ENCODE assay signal across 8 mouse cellular contexts in genomic region chr2:32881723-32882122, GRCm38 (mm10). TPM values are rescaled to one million over a fixed set of nuclear protein-coding genes. Genes with fewer than 3 reads are reported as not detected.
A peak's percentile ranks its signal among the peaks of the same experiment; 100 is the strongest.
DNase-seq lines count a peak whose midpoint lies in the region; ATAC-seq and TF ChIP-seq lines count a peak whose summit lies in the region.

No protein-coding gene starts in this region.

- H3K4me1 ChIP-seq in forebrain, embryonic 13.5 days = peaks cover 49% of the 10 kb centered on the region
- H3K4me1 ChIP-seq in forebrain, embryonic 16.5 days (replicated peaks; ENCODE audit: control insufficient read depth, insufficient read depth, low read length) = peaks cover 44% of the 10 kb centered on the region
- H3K4me1 ChIP-seq in liver, adult 2 months (ENCODE audit: control insufficient read depth, insufficient read depth, low read length) = peaks cover 2% of the 10 kb centered on the region; the same call in 1 of the 2 replicates

- no peak for TF ChIP-seq POLR2A in liver, adult 2 months (IDR thresholded peaks at IDR 0.05; ENCODE audit: extremely low read depth, insufficient read depth, low read length)

- H3K36me3 ChIP-seq in forebrain, embryonic 13.5 days (ENCODE audit: poor library complexity, severe bottlenecking) = no peaks in the 10 kb centered on the region
- no peaks in the 10 kb centered on the region for H3K36me3 ChIP-seq in forebrain, embryonic 16.5 days (ENCODE audit: control insufficient read depth, insufficient read depth)
- H3K36me3 ChIP-seq in liver, adult 2 months (ENCODE audit: control insufficient read depth, insufficient read depth, low read length) = no peaks in the 10 kb centered on the region

- ATAC-seq in forebrain, embryonic 13.5 days = no peak
- no peak for ATAC-seq in forebrain, embryonic 16.5 days

- H3K79me2 ChIP-seq in liver, adult 2 months (ENCODE audit: control insufficient read depth, insufficient read depth, low read length) = no peaks in the 10 kb centered on the region; the same call in 1 of the 2 replicates

- peak; percentile 73 for DNase-seq in adrenal gland, postnatal 25 days
- peak; percentile 65 to 79 for DNase-seq in gastrocnemius, postnatal 36 days
- DNase-seq in induced T-regulatory cell, adult 2 months (ENCODE audit: low read depth) = peak; percentile 74
- DNase-seq in liver, adult 2 months (ENCODE audit: extremely low read depth, low read depth, low spot score) = peak; percentile 31
- DNase-seq in natural killer cell, adult 2 months (ENCODE audit: low spot score in 2 of 2) = peak; percentile 74 to 83
- no peak for DNase-seq in layer of hippocampus, postnatal 25 days (ENCODE audit: extremely low spot score in 1 of 2, low spot score in 1 of 2)

- no peak for TF ChIP-seq CTCF in liver, adult 2 months (IDR thresholded peaks at IDR 0.05; ENCODE audit: low read depth, low read length)

- H3K4me2 ChIP-seq in forebrain, embryonic 13.5 days = no peak overlapping the region
- no peak overlapping the region for H3K4me2 ChIP-seq in forebrain, embryonic 16.5 days (ENCODE audit: low read length)

- intact Hi-C loops in gastrocnemius, postnatal 36 days (cut with DNase I) = no loop called here

- no peak overlapping the region for H3K27ac ChIP-seq in forebrain, embryonic 13.5 days
- no peak overlapping the region for H3K27ac ChIP-seq in forebrain, embryonic 16.5 days (ENCODE audit: low read length)
- peak overlapping the region; percentile 49 for H3K27ac ChIP-seq in liver, adult 2 months (replicated peaks; ENCODE audit: insufficient read depth, low read depth, low read length)

- no peak overlapping the region for H3K4me3 ChIP-seq in forebrain, embryonic 13.5 days
- no peak overlapping the region for H3K4me3 ChIP-seq in forebrain, embryonic 16.5 days (replicated peaks; ENCODE audit: low read length)
- no peak overlapping the region for H3K4me3 ChIP-seq in liver, adult 2 months (ENCODE audit: insufficient read depth, low read depth, low read length)

- H3K9me3 ChIP-seq in forebrain, embryonic 13.5 days (replicated peaks) = no peaks in the 10 kb centered on the region
- H3K9me3 ChIP-seq in forebrain, embryonic 16.5 days (ENCODE audit: control insufficient read depth, low read length) = no peaks in the 10 kb centered on the region

- H3K27me3 ChIP-seq in forebrain, embryonic 13.5 days = no peaks in the 10 kb centered on the region
- H3K27me3 ChIP-seq in forebrain, embryonic 16.5 days (replicated peaks; ENCODE audit: control insufficient read depth, insufficient read depth, low read length) = no peaks in the 10 kb centered on the region
- H3K27me3 ChIP-seq in liver, adult 2 months (ENCODE audit: control insufficient read depth, insufficient read depth, low read length) = peaks cover under 1% of the 10 kb centered on the region; the same call in 1 of the 2 replicates

- WGBS in forebrain, embryonic 13.5 days = 45% methylated on average over 3 of the region's 3 CpGs
- 37% methylated on average over 3 of the region's 3 CpGs for WGBS in forebrain, embryonic 16.5 days
- WGBS in liver, adult 2 months = 43% methylated on average over 3 of the region's 3 CpGs

- 0 out of 2 replicates have a peak overlapping the region, but pooled peaks have one; percentile 35 for H3K9ac ChIP-seq in forebrain, embryonic 13.5 days
- H3K9ac ChIP-seq in forebrain, embryonic 16.5 days (replicated peaks; ENCODE audit: low read depth, low read length) = no peak overlapping the region
- no peak overlapping the region for H3K9ac ChIP-seq in liver, adult 2 months (ENCODE audit: low read depth, low read length)

RNA-seq across cellular contexts. Expression of gene Fam129b, which starts 5.8 kb away (rescaled TPM):
- polyA plus RNA-seq in forebrain, embryonic 13.5 days (2015; fragmentation: Nextera tagmentation; extraction: Ambion mirVana) = 21.1 and 23.7 TPM in 2 replicates
- polyA plus RNA-seq in forebrain, embryonic 16.5 days (2015; fragmentation: Nextera tagmentation; extraction: Ambion mirVana) = 36.4 and 41.1 TPM in 2 replicates
- total RNA-seq in adrenal gland, postnatal 25 days (2021) = 14.0 and 15.2 TPM in 2 replicates
- 1 to 10 TPM; 5.5 to 7.7 TPM for total RNA-seq in gastrocnemius, postnatal 36 days (2021)
- total RNA-seq in liver, adult 2 months (2014; rRNA removed) = 6.5 and 6.8 TPM in 2 replicates
- 5.6 and 10.5 TPM in 2 replicates for polyA plus RNA-seq in liver, adult 2 months (2012; rRNA removed)
- total RNA-seq in layer of hippocampus, postnatal 25 days (2021) = 10 to 100 TPM; 15.1 to 15.7 TPM

RNA-seq across cellular contexts. Expression of gene Stxbp1, which starts 34.7 kb away (rescaled TPM):
- 97.5 and 109 TPM in 2 replicates for polyA plus RNA-seq in forebrain, embryonic 13.5 days (2015; fragmentation: Nextera tagmentation; extraction: Ambion mirVana)
- 227 and 251 TPM in 2 replicates for polyA plus RNA-seq in forebrain, embryonic 16.5 days (2015; fragmentation: Nextera tagmentation; extraction: Ambion mirVana)
- 15.6 and 22.2 TPM in 2 replicates for total RNA-seq in adrenal gland, postnatal 25 days (2021)
- total RNA-seq in gastrocnemius, postnatal 36 days (2021) = 1 to 10 TPM; 2.2 to 3.6 TPM
- 0.74 and 1.7 TPM in 2 replicates for total RNA-seq in liver, adult 2 months (2014; rRNA removed)
- polyA plus RNA-seq in liver, adult 2 months (2012; rRNA removed) = 1.3 and 1.6 TPM in 2 replicates
- total RNA-seq in layer of hippocampus, postnatal 25 days (2021) = 100 to 1,000 TPM; 596 to 606 TPM

Comparison
In these comparisons a context has a peak if more than half of its experiments do, and no peak if none do; other contexts are left out.
1. DNase-seq: peak in adrenal gland, postnatal 25 days (single experiment), gastrocnemius, postnatal 36 days (2 of 2), induced T-regulatory cell, adult 2 months (single experiment), liver, adult 2 months (single experiment) and natural killer cell, adult 2 months (2 of 2); none in layer of hippocampus, postnatal 25 days (0 of 2).
2. RNA of gene Stxbp1, which starts 34.7 kb away (total RNA-seq): 596 to 606 TPM in layer of hippocampus, postnatal 25 days; 15.6 to 22.2 TPM in adrenal gland, postnatal 25 days, 2.2 to 3.6 TPM in gastrocnemius, postnatal 36 days and 0.74 to 1.7 TPM in liver, adult 2 months; every median in the first group is over 10 times any median in the second.